Mouse (Mus musculus): ENCODE results near the gene Rb1. TPM values are rescaled to one million over a fixed set of nuclear protein-coding genes. Genes with fewer than 3 reads are reported as not detected.

The Rb1 gene
- total RNA-seq, 2 experiments from 2014 or later, result 31.1 to 33.1 TPM

Small RNA genes within 50 kb of the gene (microRNA-seq; reads per million reads assigned to microRNA genes)
- gene Mir687, result 0 reads per million in 2 experiments

Other genes starting within 250 kb of the Rb1 start
- gene Rcbtb2, start 202.8 kb downstream of the Rb1 start, total RNA-seq (2021), result 10 to 100 TPM; 17.3 TPM
- 1 to 10 TPM; 1.4 to 1.6 TPM for gene Lpar6, start 87.9 kb downstream of the Rb1 start, total RNA-seq (2021)
- gene Itm2b, start 59.5 kb upstream of the Rb1 start, total RNA-seq (2021), result 100 to 1,000 TPM; 746 to 815 TPM
- 10 to 100 TPM; 26.5 to 27.5 TPM for gene Med4, start 184.2 kb upstream of the Rb1 start, total RNA-seq (2021)
- gene Sucla2, start 199.5 kb upstream of the Rb1 start, total RNA-seq (2021), result 100 to 1,000 TPM; 146 to 164 TPM
- 1 to 10 TPM; 4.5 to 6.4 TPM for gene Nudt15, start 222.4 kb upstream of the Rb1 start, total RNA-seq (2021)

Measured in left cerebral cortex, postnatal 25 days (tissue).